Mouse (Mus musculus) urinary bladder, postnatal 10 days (tissue): ENCODE data around the gene Best1.
A peak's percentile ranks its signal among the peaks of the same experiment; 100 is the strongest.

Experiments used
- DNase-seq: peaks from one replicate; pipeline ENCODE4 v3.0.0; 2022; ENCODE audit warnings: low spot score

Best1 gene

GRCm38 (mm10) chr19:10022414-10023303, 21.2 kb upstream of the Best1 start:
- DNase-seq: no peak

- DNase-seq: no peak
Measured at GRCm38 (mm10) chr19:10021981-10022380, 20.5 kb upstream of the Best1 start.

GRCm38 (mm10) chr19:10019214-10019760, 17.9 kb upstream of the Best1 start:
- no peak for DNase-seq

- DNase-seq: no peak
Measured at GRCm38 (mm10) chr19:10018527-10018818, 17.0 kb upstream of the Best1 start.

- DNase-seq: peak; percentile 47
Measured at GRCm38 (mm10) chr19:10017637-10018526, 16.4 kb upstream of the Best1 start.

- no peak for DNase-seq
Measured at GRCm38 (mm10) chr19:10016151-10016550, 14.7 kb upstream of the Best1 start.

GRCm38 (mm10) chr19:10015442-10015841, 14.0 kb upstream of the Best1 start:
- no peak for DNase-seq

- no peak for DNase-seq
Measured at GRCm38 (mm10) chr19:10014824-10015223, 13.4 kb upstream of the Best1 start.

- DNase-seq: no peak
Measured at GRCm38 (mm10) chr19:10013913-10014312, 12.5 kb upstream of the Best1 start.

- no peak for DNase-seq
Measured at GRCm38 (mm10) chr19:10013348-10013747, 11.9 kb upstream of the Best1 start.

- DNase-seq: no peak
Measured at GRCm38 (mm10) chr19:10012827-10013278, 11.4 kb upstream of the Best1 start.

- no peak for DNase-seq
Measured at GRCm38 (mm10) chr19:10011408-10011807, 10.0 kb upstream of the Best1 start.

- no peak for DNase-seq
Measured at GRCm38 (mm10) chr19:10003696-10004095, 2.3 kb upstream of the Best1 start.

GRCm38 (mm10) chr19:10000330-10000729, 1.1 kb downstream of the Best1 start:
- DNase-seq: no peak

- DNase-seq: no peak
Measured at GRCm38 (mm10) chr19:9998736-9999486, 2.5 kb downstream of the Best1 start.

GRCm38 (mm10) chr19:9998063-9998416, 3.4 kb downstream of the Best1 start:
- DNase-seq: no peak

- no peak for DNase-seq
Measured at GRCm38 (mm10) chr19:9997204-9998062, 4.0 kb downstream of the Best1 start.

- peak; percentile 81 for DNase-seq
Measured at GRCm38 (mm10) chr19:9993036-9993656, 8.3 kb downstream of the Best1 start.

- DNase-seq: no peak
Measured at GRCm38 (mm10) chr19:9992011-9992958, 9.1 kb downstream of the Best1 start.
